Mouse (Mus musculus) heart, adult 2 months (tissue): ENCODE data around the gene Ehd4.

Source experiments
- CTCF ChIP-seq: fragments of 200-600 bp; IDR thresholded peaks from 2 replicates; pipeline ENCODE4 v1.8.1; 2022; ENCODE audit warnings: antibody characterized with exemption, mild to moderate bottlenecking, moderate library complexity
- EP300 ChIP-seq: fragments of 200-500 bp; IDR thresholded peaks from 2 replicates; pipeline ENCODE4 v1.6.1; 2011; ENCODE audit warnings: low read depth, low read length, control low read depth; ENCODE audit not compliant: insufficient read depth
- POLR2A ChIP-seq: fragments of 200-500 bp; IDR thresholded peaks from 2 replicates; pipeline ENCODE4 v1.6.1; 2011; ENCODE audit warnings: mild to moderate bottlenecking, low read depth, low read length, control low read depth; ENCODE audit not compliant: insufficient read depth

DNA sequence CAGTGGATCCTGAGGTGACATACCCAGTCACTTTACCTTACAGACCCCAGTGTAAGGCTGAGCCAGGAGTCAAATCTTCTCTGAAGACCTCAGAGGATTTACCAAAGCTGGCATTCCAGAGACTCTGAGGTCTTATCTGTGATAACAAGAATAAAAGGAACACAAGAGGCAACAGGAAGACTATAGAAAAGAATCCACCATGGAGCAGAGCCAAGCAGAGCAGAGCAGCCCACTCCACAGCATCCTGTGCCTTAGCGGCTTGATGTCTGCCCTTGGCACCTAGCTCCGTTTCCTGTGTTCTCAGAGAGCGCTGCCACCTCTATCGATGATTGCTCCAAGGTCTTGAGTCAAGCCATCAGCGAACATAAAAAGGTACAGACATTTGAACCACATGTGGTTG is 14.1 kb downstream of the Ehd4 start:
- TF ChIP-seq CTCF (no peak), POLR2A (no peak), EP300 (no peak)
